Mouse (Mus musculus) thymus, adult 2 months (tissue): ENCODE results near the gene Tmem150c. TPM values are rescaled to one million over a fixed set of nuclear protein-coding genes. Genes with fewer than 3 reads are reported as not detected.

Experiments
- DNase-seq: peaks from one replicate; pipeline ENCODE4 v3.0.0; 2021
- H3K27ac ChIP-seq: fragments of 200-500 bp; 2 replicates; pipeline ENCODE4 v1.5.1; 2012; ENCODE audit warnings: low read length, control low read depth; ENCODE audit not compliant: control insufficient read depth, insufficient read depth
- H3K27me3 ChIP-seq: fragments of 200-500 bp; 2 replicates; pipeline ENCODE4 v1.6.1; 2012; ENCODE audit warnings: mild to moderate bottlenecking, low read length, moderate library complexity, mixed read lengths; ENCODE audit not compliant: control insufficient read depth, insufficient read depth
- H3K36me3 ChIP-seq: fragments of 200-500 bp; 2 replicates; pipeline ENCODE4 v1.6.1; 2012; ENCODE audit warnings: mild to moderate bottlenecking, low read length, moderate library complexity; ENCODE audit not compliant: control insufficient read depth, insufficient read depth
- H3K4me1 ChIP-seq: fragments of 200-500 bp; replicated peaks from 2 replicates; pipeline ENCODE4 v1.6.1; 2012; ENCODE audit warnings: low read length; ENCODE audit not compliant: control insufficient read depth, insufficient read depth
- H3K4me3 ChIP-seq: fragments of 200-500 bp; 2 replicates; pipeline ENCODE4 v1.5.1; 2012; ENCODE audit warnings: mild to moderate bottlenecking, low read length, control low read depth, moderate library complexity; ENCODE audit not compliant: control insufficient read depth, insufficient read depth
- CTCF ChIP-seq: fragments of 200-500 bp; IDR thresholded peaks from 2 replicates; pipeline ENCODE4 v1.5.1; 2012; ENCODE audit warnings: mild to moderate bottlenecking, control low read depth, low read length, moderate library complexity, borderline replicate concordance; ENCODE audit not compliant: control insufficient read depth, poor library complexity, insufficient read depth; ENCODE audit errors: extremely low read depth
- POLR2A ChIP-seq: fragments of 200-500 bp; IDR thresholded peaks from 2 replicates; pipeline ENCODE4 v1.6.1; 2012; ENCODE audit warnings: mild to moderate bottlenecking, low read length, control low read depth, moderate library complexity; ENCODE audit not compliant: control insufficient read depth, poor library complexity, insufficient read depth; ENCODE audit errors: extremely low read depth
- WGBS: fragments of 180-500 bp; shearing (Covaris S2); methylation state at CpG from one replicate; pipeline ENCODE4 v1.1.7; 2018; 5-methylcytosine and 5-hydroxymethylcytosine counted together
- polyA plus RNA-seq: library from polyadenylated mRNA; depleted of rRNA; stranded (reverse); fragments of >200 nt; gene quantifications from 2 replicates; pipeline ENCODE4 v1.2.3, GENCODE M21; 2012

Gene Tmem150c
- polyA plus RNA-seq, 1 experiment: 4.4 TPM

- H3K27me3 ChIP-seq: no peaks in the 10 kb centered on the region
- DNase-seq: no peak
- H3K4me3 ChIP-seq: no peak overlapping the region
- H3K36me3 ChIP-seq: no peaks in the 10 kb centered on the region
- no peak overlapping the region for H3K27ac ChIP-seq
- no peaks in the 10 kb centered on the region for H3K4me1 ChIP-seq
- WGBS: 91% methylated on average over 11 of the region's 11 CpGs
- no peak for TF ChIP-seq CTCF
- no peak for TF ChIP-seq POLR2A
These were observed 104.6 kb downstream of the Tmem150c start for GRCm38 (mm10) chr5:100054807-100055547.

GRCm38 (mm10) chr5:100052728-100053127, 106.9 kb downstream of the Tmem150c start:
- TF ChIP-seq POLR2A (no peak), CTCF (no peak)
- DNase-seq: no peak
- H3K4me3 ChIP-seq: no peak overlapping the region
- no peaks in the 10 kb centered on the region for H3K27me3 ChIP-seq
- WGBS: 94% methylated on average over 7 of the region's 7 CpGs
- H3K4me1 ChIP-seq: no peaks in the 10 kb centered on the region
- no peaks in the 10 kb centered on the region for H3K36me3 ChIP-seq
- H3K27ac ChIP-seq: no peak overlapping the region

GRCm38 (mm10) chr5:100049904-100050303, 109.7 kb downstream of the Tmem150c start:
- DNase-seq: no peak
- WGBS: 95% methylated on average over 3 of the region's 3 CpGs
- Histone ChIP-seq H3K4me1 (no peaks in the 10 kb centered on the region), H3K27me3 (no peaks in the 10 kb centered on the region), H3K4me3 (no peak overlapping the region), H3K36me3 (no peaks in the 10 kb centered on the region), H3K27ac (no peak overlapping the region)
- TF ChIP-seq CTCF: no peak
- TF ChIP-seq POLR2A: no peak

- H3K36me3 ChIP-seq: no peaks in the 10 kb centered on the region
- H3K27me3 ChIP-seq: no peaks in the 10 kb centered on the region
- no peak for DNase-seq
- TF ChIP-seq CTCF (no peak), POLR2A (no peak)
- no peak overlapping the region for H3K4me3 ChIP-seq
- WGBS: 92% methylated on average over 7 of the region's 7 CpGs
- H3K27ac ChIP-seq: no peak overlapping the region
- no peaks in the 10 kb centered on the region for H3K4me1 ChIP-seq
These were observed 111.7 kb downstream of the Tmem150c start for GRCm38 (mm10) chr5:100047871-100048270.

GRCm38 (mm10) chr5:100047143-100047640, 112.4 kb downstream of the Tmem150c start:
- H3K36me3 ChIP-seq: no peaks in the 10 kb centered on the region
- H3K4me3 ChIP-seq: no peak overlapping the region
- no peaks in the 10 kb centered on the region for H3K27me3 ChIP-seq
- DNase-seq: no peak
- TF ChIP-seq CTCF: no peak
- no peak for TF ChIP-seq POLR2A
- no peaks in the 10 kb centered on the region for H3K4me1 ChIP-seq
- H3K27ac ChIP-seq: no peak overlapping the region
- whole genome bisulfite sequencing: 92% methylated on average over 8 of the region's 8 CpGs

- Histone ChIP-seq H3K27ac (no peak overlapping the region), H3K27me3 (no peaks in the 10 kb centered on the region), H3K4me3 (no peak overlapping the region), H3K36me3 (no peaks in the 10 kb centered on the region), H3K4me1 (no peaks in the 10 kb centered on the region)
- TF ChIP-seq POLR2A: no peak
- TF ChIP-seq CTCF: no peak
- 94% methylated on average over 3 of the region's 3 CpGs for WGBS
- no peak for DNase-seq
These were observed 113.5 kb downstream of the Tmem150c start for GRCm38 (mm10) chr5:100046096-100046495.

GRCm38 (mm10) chr5:100044621-100045020, 115.0 kb downstream of the Tmem150c start:
- 93% methylated on average over 5 of the region's 5 CpGs for WGBS

More at GRCm38 (mm10) chr5:100044621-100045020, 115.0 kb downstream of the Tmem150c start:
- no peak overlapping the region for H3K4me3 ChIP-seq
- H3K36me3 ChIP-seq: no peaks in the 10 kb centered on the region
- DNase-seq: no peak
- H3K4me1 ChIP-seq: peaks cover 3% of the 10 kb centered on the region; the same call in 1 of the 2 replicates
- TF ChIP-seq CTCF (no peak), POLR2A (no peak)
- no peak overlapping the region for H3K27ac ChIP-seq
- no peaks in the 10 kb centered on the region for H3K27me3 ChIP-seq
